Mouse (Mus musculus): ENCODE results near the gene Fgf15. TPM values are rescaled to one million over a fixed set of nuclear protein-coding genes. Genes with fewer than 3 reads are reported as not detected.

Gene Fgf15
- polyA plus RNA-seq, 2 experiments: 0.13 TPM; not detected in 1

DNA sequence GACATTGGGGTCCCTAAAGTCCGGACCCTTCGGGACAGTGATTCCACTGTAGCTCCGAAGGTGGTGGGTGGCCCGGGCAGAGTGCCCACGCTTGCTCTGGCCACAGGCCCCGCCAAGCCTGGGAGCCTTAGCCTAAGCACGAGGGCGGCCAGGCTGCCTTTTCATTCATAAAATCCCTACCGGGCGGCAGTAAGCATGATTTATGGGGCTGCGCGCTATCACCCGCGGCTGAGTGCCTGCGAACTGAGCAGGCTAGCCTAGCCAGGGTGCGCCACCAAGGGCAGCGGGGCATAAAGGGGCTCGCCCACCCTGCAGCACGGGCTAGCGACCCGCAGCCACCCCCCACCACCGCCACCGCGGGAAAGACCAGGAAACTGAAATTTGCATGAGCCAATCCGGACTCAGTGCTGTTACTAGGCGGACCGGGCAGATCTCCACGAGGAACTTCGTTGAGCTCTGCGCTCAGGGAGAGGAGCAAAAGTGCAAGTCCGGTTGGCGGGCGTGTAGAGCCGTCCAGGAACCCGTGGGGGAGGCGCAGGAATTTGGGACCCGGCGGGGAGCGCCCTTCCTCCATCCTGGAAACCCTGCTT is 45.0 kb downstream of the Fgf15 start:
- no peak for TF ChIP-seq POLR2A (IDR thresholded peaks at IDR 0.05; ENCODE audit: borderline replicate concordance, extremely low read depth, insufficient read depth, insufficient read length)
- H3K4me2 ChIP-seq (replicated peaks; ENCODE audit: low read depth, low read length, severe bottlenecking): peak overlapping the region; percentile 76
- no peaks in the 10 kb centered on the region for H3K27me3 ChIP-seq (ENCODE audit: control insufficient read depth, insufficient read depth, low read length)
- DNase-seq (ENCODE audit: low spot score) (peak; percentile 96), ATAC-seq (ENCODE audit: low FRiP score, low read depth) (peak; percentile 84)
- peak overlapping the region; percentile 64 for H3K4me3 ChIP-seq (replicated peaks; ENCODE audit: low read length)
- peak overlapping the region; percentile 93 for H3K27ac ChIP-seq (replicated peaks; ENCODE audit: low read depth, low read length)
- H3K36me3 ChIP-seq (ENCODE audit: control insufficient read depth, insufficient read depth, low read length): peaks cover 10% of the 10 kb centered on the region
- WGBS: under 1% methylated on average over 31 of the region's 39 CpGs
- peak overlapping the region; percentile 57 for H3K9ac ChIP-seq (ENCODE audit: low read depth, low read length, severe bottlenecking)
- no peaks in the 10 kb centered on the region for H3K9me3 ChIP-seq (ENCODE audit: control insufficient read depth, low read length)
- H3K4me1 ChIP-seq (ENCODE audit: control insufficient read depth, insufficient read depth, low read length): peaks cover 24% of the 10 kb centered on the region

DNA sequence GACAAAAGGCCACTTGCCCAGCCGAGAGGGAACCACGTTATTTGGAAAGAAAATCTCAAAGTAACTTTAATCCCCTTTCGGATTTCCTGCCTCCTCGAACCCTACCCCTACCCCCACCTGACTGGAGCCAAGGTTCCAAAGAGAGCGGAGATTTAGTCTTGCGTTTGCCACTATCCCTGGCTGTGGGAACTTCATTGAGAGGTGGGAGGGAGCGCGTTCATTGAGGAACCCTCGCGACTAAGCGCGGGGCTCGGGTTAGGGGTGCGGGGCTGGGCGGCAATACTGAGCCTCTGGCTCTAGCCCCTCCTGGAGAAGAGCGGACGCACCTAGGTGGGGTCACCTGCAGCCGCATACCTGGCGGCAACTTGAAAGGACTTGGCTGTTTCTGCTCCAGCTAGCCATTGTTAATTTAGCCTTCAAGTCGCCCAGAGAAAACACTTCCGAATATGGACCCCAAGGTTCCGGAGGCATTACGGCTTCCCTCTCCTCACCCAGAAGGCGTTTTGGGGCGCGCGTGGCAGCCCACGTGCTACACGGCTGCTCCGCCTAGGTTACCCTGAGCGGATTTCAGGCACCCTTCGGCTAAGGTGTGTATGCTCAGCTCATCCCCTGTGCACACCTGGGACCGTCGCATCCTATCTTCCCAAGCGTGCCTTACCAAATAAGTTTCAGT is 45.9 kb downstream of the Fgf15 start:
- ATAC-seq (ENCODE audit: low FRiP score, low read depth) (no peak), DNase-seq (ENCODE audit: low spot score) (peak; percentile 53)
- H3K27ac ChIP-seq (replicated peaks; ENCODE audit: low read depth, low read length): peak overlapping the region; percentile 71
- peaks cover 2% of the 10 kb centered on the region for H3K36me3 ChIP-seq (ENCODE audit: control insufficient read depth, insufficient read depth, low read length)
- H3K9ac ChIP-seq (ENCODE audit: low read depth, low read length, severe bottlenecking): peak overlapping the region; percentile 43
- peaks cover 22% of the 10 kb centered on the region for H3K4me1 ChIP-seq (ENCODE audit: control insufficient read depth, insufficient read depth, low read length)
- under 1% methylated on average over 35 of the region's 35 CpGs for WGBS
- H3K27me3 ChIP-seq (ENCODE audit: control insufficient read depth, insufficient read depth, low read length): no peaks in the 10 kb centered on the region
- no peak for TF ChIP-seq POLR2A (IDR thresholded peaks at IDR 0.05; ENCODE audit: borderline replicate concordance, extremely low read depth, insufficient read depth, insufficient read length)
- no peaks in the 10 kb centered on the region for H3K9me3 ChIP-seq (ENCODE audit: control insufficient read depth, low read length)
- peak overlapping the region; percentile 64 for H3K4me3 ChIP-seq (replicated peaks; ENCODE audit: low read length)
- H3K4me2 ChIP-seq (replicated peaks; ENCODE audit: low read depth, low read length, severe bottlenecking): peak overlapping the region; percentile 76

DNA sequence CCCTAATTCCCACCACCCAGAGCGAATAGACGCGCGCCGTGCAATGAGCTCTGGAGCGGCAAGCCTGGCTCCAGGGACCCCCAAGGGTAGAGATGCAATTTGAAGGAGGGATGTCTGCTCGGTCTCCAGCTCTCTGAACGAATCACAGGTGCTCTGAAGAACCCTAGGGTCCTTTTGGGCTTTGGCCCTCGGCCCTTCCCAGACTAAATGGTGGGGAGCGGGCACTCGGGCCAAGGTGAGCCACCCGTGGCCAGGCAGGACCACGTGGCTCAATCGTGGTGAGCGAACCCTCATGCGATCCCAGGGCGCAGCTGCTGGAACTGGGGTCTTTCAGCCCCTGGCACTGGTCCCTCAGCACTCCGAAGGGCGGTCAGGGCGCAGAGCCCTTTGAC is 46.4 kb downstream of the Fgf15 start:
- DNase-seq (ENCODE audit: low spot score): no peak
- H3K27me3 ChIP-seq (ENCODE audit: control insufficient read depth, insufficient read depth, low read length): no peaks in the 10 kb centered on the region
- peak overlapping the region; percentile 64 for H3K4me3 ChIP-seq (replicated peaks; ENCODE audit: low read length)
- H3K4me2 ChIP-seq (replicated peaks; ENCODE audit: low read depth, low read length, severe bottlenecking): peak overlapping the region; percentile 76
- peaks cover 21% of the 10 kb centered on the region for H3K4me1 ChIP-seq (ENCODE audit: control insufficient read depth, insufficient read depth, low read length)
- H3K27ac ChIP-seq (replicated peaks; ENCODE audit: low read depth, low read length): peak overlapping the region; percentile 0; the same call in 1 of the 2 replicates
- no peaks in the 10 kb centered on the region for H3K9me3 ChIP-seq (ENCODE audit: control insufficient read depth, low read length)
- no peak for ATAC-seq (ENCODE audit: low FRiP score, low read depth)
- TF ChIP-seq POLR2A (IDR thresholded peaks at IDR 0.05; ENCODE audit: borderline replicate concordance, extremely low read depth, insufficient read depth, insufficient read length): no peak
- WGBS: 1% methylated on average over 20 of the region's 20 CpGs
- peak overlapping the region; percentile 43; the same call in 1 of the 2 replicates for H3K9ac ChIP-seq (ENCODE audit: low read depth, low read length, severe bottlenecking)
- no peaks in the 10 kb centered on the region for H3K36me3 ChIP-seq (ENCODE audit: control insufficient read depth, insufficient read depth, low read length)

DNA sequence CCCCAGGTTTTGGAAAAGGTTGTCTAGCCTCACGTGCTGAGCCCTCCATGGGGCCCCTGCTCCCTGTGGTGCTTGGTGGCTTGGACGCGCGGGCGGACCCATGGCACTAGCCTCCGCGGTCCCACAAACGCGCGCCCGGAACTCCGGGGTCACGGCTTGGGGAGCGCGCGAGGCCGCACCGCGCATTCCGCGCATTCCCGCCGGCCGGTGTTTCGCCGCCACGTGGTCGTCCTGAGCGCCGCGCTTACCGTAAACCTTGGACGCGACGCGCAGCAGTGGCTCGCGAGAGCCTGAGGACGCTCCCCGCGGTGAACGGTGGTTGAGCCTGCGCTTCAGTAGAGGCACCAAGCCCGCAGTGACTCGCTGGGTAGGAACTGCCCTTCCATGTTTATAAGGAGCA is 46.9 kb downstream of the Fgf15 start:
- Histone ChIP-seq H3K9me3 (ENCODE audit: control insufficient read depth, low read length) (no peaks in the 10 kb centered on the region), H3K4me3 (replicated peaks; ENCODE audit: low read length) (peak overlapping the region; percentile 64), H3K27me3 (ENCODE audit: control insufficient read depth, insufficient read depth, low read length) (no peaks in the 10 kb centered on the region), H3K9ac (ENCODE audit: low read depth, low read length, severe bottlenecking) (peak overlapping the region; percentile 43; the same call in 1 of the 2 replicates), H3K36me3 (ENCODE audit: control insufficient read depth, insufficient read depth, low read length) (no peaks in the 10 kb centered on the region), H3K27ac (replicated peaks; ENCODE audit: low read depth, low read length) (0 out of 2 replicates have a peak overlapping the region, but pooled peaks have one; percentile 0), H3K4me2 (replicated peaks; ENCODE audit: low read depth, low read length, severe bottlenecking) (peak overlapping the region; percentile 76), H3K4me1 (ENCODE audit: control insufficient read depth, insufficient read depth, low read length) (peaks cover 21% of the 10 kb centered on the region)
- TF ChIP-seq POLR2A (IDR thresholded peaks at IDR 0.05; ENCODE audit: borderline replicate concordance, extremely low read depth, insufficient read depth, insufficient read length): no peak
- ATAC-seq (ENCODE audit: low FRiP score, low read depth) (peak; percentile 32), DNase-seq (ENCODE audit: low spot score) (peak; percentile 74)
- WGBS: under 1% methylated on average over 35 of the region's 45 CpGs

Other genes with a start within 250 kb of the Fgf15 start
- gene Ano1, start 144.6 kb upstream of the Fgf15 start, polyA plus RNA-seq (2012; rRNA removed): 11.5 and 13.6 TPM in 2 replicates
- gene Ano1, start 144.6 kb upstream of the Fgf15 start, polyA plus RNA-seq (2014; fragmentation: Nextera tagmentation; extraction: Ambion mirVana): 7.5 and 8.9 TPM in 2 replicates
- gene Fgf3, start 58.4 kb upstream of the Fgf15 start, polyA plus RNA-seq (2012; rRNA removed): 0.20 and 0.64 TPM in 2 replicates
- gene Fgf3, start 58.4 kb upstream of the Fgf15 start, polyA plus RNA-seq (2014; fragmentation: Nextera tagmentation; extraction: Ambion mirVana): 0.17 and 0.32 TPM in 2 replicates
- 0.57 and 0.67 TPM in 2 replicates for gene Fgf4, start 49.2 kb upstream of the Fgf15 start, polyA plus RNA-seq (2012; rRNA removed)
- gene Fgf4, start 49.2 kb upstream of the Fgf15 start, polyA plus RNA-seq (2014; fragmentation: Nextera tagmentation; extraction: Ambion mirVana): 0.91 and 1.5 TPM in 2 replicates
- gene LTO1, start 18.6 kb downstream of the Fgf15 start, polyA plus RNA-seq (2012; rRNA removed): 24.9 and 46.5 TPM in 2 replicates
- gene LTO1, start 18.6 kb downstream of the Fgf15 start, polyA plus RNA-seq (2014; fragmentation: Nextera tagmentation; extraction: Ambion mirVana): 22.0 and 26.2 TPM in 2 replicates
- 110 and 125 TPM in 2 replicates for gene Ccnd1, start 43.4 kb downstream of the Fgf15 start, polyA plus RNA-seq (2012; rRNA removed)
- gene Ccnd1, start 43.4 kb downstream of the Fgf15 start, polyA plus RNA-seq (2014; fragmentation: Nextera tagmentation; extraction: Ambion mirVana): 127 and 147 TPM in 2 replicates

All from limb, embryonic 14.5 days (tissue).